Mouse (Mus musculus) cerebellum, adult 9-11 months (tissue): ENCODE data around the gene Fzd2.

Experiments used
- DNase-seq: peaks from one replicate; pipeline ENCODE4 v3.0.0; 2022

Gene Fzd2

GRCm38 (mm10) chr11:102623876-102624789 lies 19.9 kb downstream of the Fzd2 start:
- no peak for DNase-seq

GRCm38 (mm10) chr11:102624888-102625407 lies 20.8 kb downstream of the Fzd2 start:
- no peak for DNase-seq

- no peak for DNase-seq
These were observed 23.2 kb downstream of the Fzd2 start for GRCm38 (mm10) chr11:102627171-102627931.

GRCm38 (mm10) chr11:102628529-102628928 lies 24.3 kb downstream of the Fzd2 start:
- no peak for DNase-seq

- DNase-seq: no peak
These were observed 25.2 kb downstream of the Fzd2 start for GRCm38 (mm10) chr11:102629375-102629774.

- DNase-seq: no peak
These were observed 26.5 kb downstream of the Fzd2 start for GRCm38 (mm10) chr11:102630731-102631130.

GRCm38 (mm10) chr11:102631203-102631602 lies 27.0 kb downstream of the Fzd2 start:
- no peak for DNase-seq

- DNase-seq: no peak
These were observed 28.5 kb downstream of the Fzd2 start for GRCm38 (mm10) chr11:102632725-102633124.

- DNase-seq: no peak
These were observed 29.2 kb downstream of the Fzd2 start for GRCm38 (mm10) chr11:102633379-102633778.

- DNase-seq: no peak
These were observed 32.7 kb downstream of the Fzd2 start for GRCm38 (mm10) chr11:102636887-102637286.

- no peak for DNase-seq
These were observed 39.7 kb downstream of the Fzd2 start for GRCm38 (mm10) chr11:102643891-102644382.

GRCm38 (mm10) chr11:102646226-102646625 lies 42.0 kb downstream of the Fzd2 start:
- no peak for DNase-seq

GRCm38 (mm10) chr11:102647885-102648284 lies 43.7 kb downstream of the Fzd2 start:
- no peak for DNase-seq

- peak; percentile 46 for DNase-seq
These were observed 47.2 kb downstream of the Fzd2 start for GRCm38 (mm10) chr11:102651381-102651780.

GRCm38 (mm10) chr11:102652844-102653243 lies 48.6 kb downstream of the Fzd2 start:
- no peak for DNase-seq

GRCm38 (mm10) chr11:102655888-102656287 lies 51.7 kb downstream of the Fzd2 start:
- no peak for DNase-seq

GRCm38 (mm10) chr11:102656326-102656926 lies 52.2 kb downstream of the Fzd2 start:
- no peak for DNase-seq

GRCm38 (mm10) chr11:102656931-102657330 lies 52.7 kb downstream of the Fzd2 start:
- no peak for DNase-seq
